Mouse (Mus musculus) stomach, adult 2 months (tissue): ENCODE results near the gene Pet100. TPM values are rescaled to one million over a fixed set of nuclear protein-coding genes. Genes with fewer than 3 reads are reported as not detected.

ENCODE experiments used
- polyA plus RNA-seq: library from polyadenylated mRNA; depleted of rRNA; stranded (reverse); fragments of >200 nt; gene quantifications from 2 replicates; pipeline ENCODE4 v1.2.3, GENCODE M21; 2012; rRNA removed

Pet100 gene
- polyA plus RNA-seq = 2.4 and 3.1 TPM in 2 replicates

DNA sequence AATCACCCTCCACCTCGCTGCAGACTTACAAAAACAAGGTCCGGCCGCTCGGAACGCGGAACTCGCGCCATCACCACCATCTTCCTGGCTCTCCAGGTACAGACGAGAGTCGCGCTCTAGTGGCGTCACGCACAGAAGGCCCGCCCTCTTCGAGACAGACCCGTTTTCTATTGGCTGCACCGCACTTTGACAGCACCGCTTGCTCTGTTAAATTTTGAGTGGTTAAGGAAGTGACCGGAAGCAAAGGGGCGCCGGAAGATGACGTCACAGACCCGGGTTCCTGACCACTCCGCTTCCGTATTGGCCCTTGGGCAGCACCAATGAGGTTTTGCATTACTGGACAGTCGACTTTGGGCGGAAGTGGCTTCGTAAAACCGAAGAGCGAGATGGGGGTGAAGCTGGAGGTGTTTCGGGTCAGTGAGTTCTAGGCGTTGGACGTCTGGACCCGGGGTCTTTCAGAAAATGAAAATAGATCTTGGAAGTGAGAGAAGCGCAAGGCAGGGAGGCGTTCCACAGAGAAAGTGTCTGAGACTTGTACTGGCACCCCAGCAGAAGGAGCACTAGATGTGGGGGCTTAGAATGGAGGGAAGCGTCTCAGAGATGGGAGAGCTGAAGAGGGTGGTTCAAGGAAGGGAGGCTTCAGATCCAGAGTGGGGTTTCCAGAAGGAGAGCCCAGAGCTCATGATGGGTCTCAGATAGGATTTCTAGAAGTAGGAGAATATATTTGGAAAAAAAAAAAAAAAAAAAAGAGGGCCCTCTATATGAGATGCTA, at the start of gene Pet100, which contains the start of gene Xab2:
Gene Pet100 (plus strand): TSS at position 350 of the 772 bp plus-strand sequence.
Gene Xab2 (minus strand): TSS at position 118 of the 772 bp plus-strand sequence.

GRCm38 (mm10) chr8:3586993-3587390, 34.4 kb upstream of the Pet100 start, which contains the start of gene Camsap3:
TSS of gene Camsap3 (plus strand) at chr8:3587293.

GRCm38 (mm10) chr8:3625445-3625844, 4.1 kb downstream of the Pet100 start, which contains the start of gene Pcp2:
TSS of gene Pcp2 (minus strand) at chr8:3625545.

DNA sequence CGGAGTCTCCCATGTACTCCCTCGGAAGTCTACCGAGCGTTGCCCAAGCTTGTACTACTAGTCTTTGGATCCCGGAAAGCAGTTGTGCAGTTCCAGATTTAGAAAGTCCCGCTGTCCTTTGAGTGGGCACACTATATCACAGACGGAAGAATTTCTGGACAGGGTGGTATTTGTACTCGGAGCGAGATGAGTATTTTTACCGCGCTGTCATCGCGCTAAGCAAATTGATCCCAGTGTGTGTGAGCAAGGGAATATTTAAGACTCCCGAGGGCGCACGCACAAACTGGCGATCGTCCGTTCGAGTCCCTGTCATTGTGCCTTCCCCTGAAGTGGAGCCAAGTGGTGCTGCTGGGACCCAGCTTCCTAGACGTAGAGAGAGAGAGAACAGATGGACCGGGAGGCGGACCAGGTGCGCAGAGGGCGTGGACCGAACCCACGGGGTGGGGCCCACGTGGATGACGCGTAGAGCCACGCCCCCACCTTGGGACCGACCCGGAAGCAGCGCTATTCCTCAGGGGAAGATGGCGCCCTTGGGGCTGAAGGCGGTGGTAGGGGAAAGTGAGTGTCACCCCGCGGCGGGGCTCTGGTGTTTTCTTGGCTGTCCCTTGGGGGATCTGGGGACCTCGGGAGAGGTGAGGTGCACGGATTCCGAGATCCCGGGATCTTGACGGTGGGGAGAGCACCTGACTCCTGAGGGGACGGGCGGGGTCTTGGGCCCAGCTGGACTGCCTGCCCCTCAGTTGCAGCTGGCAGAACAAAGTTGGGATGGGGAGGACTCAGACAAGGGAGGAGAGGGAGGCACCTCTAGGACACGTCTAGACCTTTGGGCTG, 9.5 kb downstream of the Pet100 start, which contains the start of gene Stxbp2:
Gene Stxbp2 (plus strand): TSS at position 309 of the 831 bp plus-strand sequence.

GRCm38 (mm10) chr8:3655526-3655925, 34.2 kb downstream of the Pet100 start, which contains the start of gene Retn:
TSS of gene Retn (plus strand) at chr8:3655770.

DNA sequence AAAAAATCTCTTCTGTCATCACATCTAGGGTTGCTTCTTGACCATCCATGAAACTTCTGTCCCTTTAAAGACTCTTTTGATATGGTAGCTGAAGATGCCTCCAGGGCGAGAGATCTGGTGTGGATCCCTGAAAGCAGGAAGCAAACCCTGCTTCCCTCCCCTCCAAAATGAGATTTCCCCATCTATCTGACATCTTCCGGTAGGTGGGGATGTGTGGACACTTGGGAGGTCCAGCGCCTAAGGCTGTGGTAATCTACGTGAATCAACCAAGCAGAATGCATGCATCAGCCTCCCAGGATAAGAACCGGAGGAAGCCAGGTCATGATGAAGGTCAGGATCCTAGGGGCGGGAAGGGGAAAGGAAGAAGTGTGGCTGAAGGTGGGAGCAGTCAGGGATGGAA, 44.2 kb downstream of the Pet100 start, which contains the start of gene Mcemp1:
Gene Mcemp1 (plus strand): TSS at position 248 of the 400 bp plus-strand sequence.

GRCm38 (mm10) chr8:3671980-3672491, 50.7 kb downstream of the Pet100 start, which contains the start of gene Fcor:
TSS of gene Fcor (minus strand) at chr8:3672362.

Other genes starting within 250 kb of the Pet100 start
- 18.9 and 21.2 TPM in 2 replicates for gene Arhgef18, start 228.5 kb upstream of the Pet100 start, polyA plus RNA-seq
- gene Pex11g, start 153.9 kb upstream of the Pet100 start, polyA plus RNA-seq = 7.2 and 10.4 TPM in 2 replicates
- gene Tex45, start 150.7 kb upstream of the Pet100 start, polyA plus RNA-seq = 0.04 and 0.67 TPM in 2 replicates
- gene Zfp358, start 128.4 kb upstream of the Pet100 start, polyA plus RNA-seq = 25.1 and 33.9 TPM in 2 replicates
- 245 and 262 TPM in 2 replicates for gene Mcoln1, start 121.1 kb upstream of the Pet100 start, polyA plus RNA-seq
- gene Pnpla6, start 106.2 kb upstream of the Pet100 start, polyA plus RNA-seq = 24.4 and 27.9 TPM in 2 replicates
- 0.10 TPM in 1 of 2 replicates, not detected in the other for gene C330021F23Rik, start 53.6 kb upstream of the Pet100 start, polyA plus RNA-seq
- gene Camsap3, start 34.3 kb upstream of the Pet100 start, polyA plus RNA-seq = 68.5 and 86.0 TPM in 2 replicates
- 19.5 and 20.3 TPM in 2 replicates for gene Xab2, start 232 bp upstream of the Pet100 start, polyA plus RNA-seq
- not detected in 2 replicates for gene Pcp2, start 4.0 kb downstream of the Pet100 start, polyA plus RNA-seq
- gene Stxbp2, start 9.4 kb downstream of the Pet100 start, polyA plus RNA-seq = 140 and 167 TPM in 2 replicates
- 0.47 and 2.3 TPM in 2 replicates for gene Retn, start 34.2 kb downstream of the Pet100 start, polyA plus RNA-seq
- gene Mcemp1, start 44.2 kb downstream of the Pet100 start, polyA plus RNA-seq = not detected in 2 replicates
- gene Fcor, start 50.8 kb downstream of the Pet100 start, polyA plus RNA-seq = 0.49 and 1.4 TPM in 2 replicates
- gene Trappc5, start 54.8 kb downstream of the Pet100 start, polyA plus RNA-seq = 14.4 and 24.6 TPM in 2 replicates
- gene Fcer2a, start 72.6 kb downstream of the Pet100 start, polyA plus RNA-seq = 0.03 and 0.15 TPM in 2 replicates
- gene Clec4g, start 99.1 kb downstream of the Pet100 start, polyA plus RNA-seq = 0.08 TPM in 1 of 2 replicates, not detected in the other
- 0.23 TPM in 1 of 2 replicates, not detected in the other for gene Cd209a, start 127.4 kb downstream of the Pet100 start, polyA plus RNA-seq
- gene Cd209e, start 232.8 kb downstream of the Pet100 start, polyA plus RNA-seq = 0.03 TPM in 2 replicates